Mouse (Mus musculus) ES-E14 (cell line): ENCODE measurements at regions not wholly inside any gene's neighbourhood (a gene's known extent, or its start where the extent isn't known, plus 50 kb on each side); places are given as distances from the start of the nearest gene placed in this dataset.

Experiments
- HCFC1 ChIP-seq: IDR thresholded peaks from 2 replicates; pipeline ENCODE4 v1.6.1; 2012; ENCODE audit warnings: low read length, inconsistent platforms, borderline replicate concordance; ENCODE audit not compliant: insufficient read depth
- MAFK ChIP-seq: IDR thresholded peaks from 2 replicates; pipeline ENCODE4 v1.6.1; 2014; ENCODE audit warnings: mild to moderate bottlenecking, low read depth, low read length, inconsistent platforms; ENCODE audit not compliant: insufficient read depth
- ZC3H11A ChIP-seq: IDR thresholded peaks from 2 replicates; pipeline ENCODE4 v1.6.1; 2012; ENCODE audit warnings: low read depth, mild to moderate bottlenecking, inconsistent platforms, low read length, borderline replicate concordance
- ZNF384 ChIP-seq: IDR thresholded peaks from 2 replicates; pipeline ENCODE4 v1.6.1; 2012; ENCODE audit warnings: low read depth, low read length, inconsistent platforms

GRCm38 (mm10) chr1:154018241-154018640 is 118.2 kb upstream of the Teddm2 start:
- TF ChIP-seq ZNF384 (no peak), MAFK (no peak), ZC3H11A (no peak), HCFC1 (no peak)
